Mouse (Mus musculus) kidney, adult 2 months (tissue): Measurements from ENCODE around the gene Vezt. TPM values are rescaled to one million over a fixed set of nuclear protein-coding genes. Genes with fewer than 3 reads are reported as not detected.

Experiments used
- DNase-seq: peaks from one replicate; pipeline ENCODE4 v3.0.0; 2021
- H3K27ac ChIP-seq: fragments of 200-500 bp; 2 replicates; pipeline ENCODE4 v1.5.1; 2012; ENCODE audit warnings: low read depth, low read length, control low read depth, inconsistent platforms; ENCODE audit not compliant: insufficient read depth
- H3K27me3 ChIP-seq: fragments of 200-500 bp; replicated peaks from 2 replicates; pipeline ENCODE4 v1.6.1; 2012; ENCODE audit warnings: mild to moderate bottlenecking, moderate library complexity, low read length, inconsistent platforms; ENCODE audit not compliant: control insufficient read depth, insufficient read depth
- H3K36me3 ChIP-seq: fragments of 200-500 bp; 2 replicates; pipeline ENCODE4 v1.6.1; 2012; ENCODE audit warnings: mild to moderate bottlenecking, moderate library complexity, low read length, inconsistent platforms; ENCODE audit not compliant: control insufficient read depth, insufficient read depth
- H3K4me1 ChIP-seq: fragments of 200-500 bp; 2 replicates; pipeline ENCODE4 v1.6.1; 2011; ENCODE audit warnings: low read length; ENCODE audit not compliant: control insufficient read depth, insufficient read depth
- H3K4me3 ChIP-seq: fragments of 200-500 bp; 2 replicates; pipeline ENCODE4 v1.5.1; 2011; ENCODE audit warnings: mild to moderate bottlenecking, low read depth, low read length, control low read depth; ENCODE audit not compliant: insufficient read depth
- CTCF ChIP-seq: fragments of 200-500 bp; conservative IDR thresholded peaks from 2 replicates; pipeline ENCODE4 v1.5.1; 2011; ENCODE audit warnings: low read depth, mild to moderate bottlenecking, control low read depth, low read length, moderate library complexity, mixed read lengths; ENCODE audit not compliant: insufficient read depth, insufficient read length
- POLR2A ChIP-seq: fragments of 200-500 bp; IDR thresholded peaks from one replicate; pipeline ENCODE4 v1.6.1; 2011; ENCODE audit warnings: low read depth, low read length, control low read depth
- WGBS: fragments of 180-500 bp; shearing (Covaris S2); methylation state at CpG from one replicate; pipeline ENCODE4 v1.1.7; 2018; 5-methylcytosine and 5-hydroxymethylcytosine counted together
- polyA plus RNA-seq: library from polyadenylated mRNA; depleted of rRNA; stranded (reverse); fragments of >200 nt; gene quantifications from 2 replicates; pipeline ENCODE4 v1.2.3, GENCODE M21; 2012

The Vezt gene
- polyA plus RNA-seq, 1 experiment, result 12.2 TPM

- Histone ChIP-seq H3K27ac (no peak overlapping the region), H3K36me3 (no peaks in the 10 kb centered on the region), H3K4me3 (no peak overlapping the region), H3K27me3 (no peaks in the 10 kb centered on the region), H3K4me1 (no peaks in the 10 kb centered on the region; the same call in 1 of the 2 replicates)
- no peak for DNase-seq
- WGBS, result 76% methylated on average over 7 of the region's 7 CpGs
- TF ChIP-seq CTCF (no peak), POLR2A (no peak)
Observed at GRCm38 (mm10) chr10:94071641-94072040, 36.0 kb upstream of the Vezt start.

- H3K4me1 ChIP-seq, result no peaks in the 10 kb centered on the region; the same call in 1 of the 2 replicates
- 55% methylated on average over 5 of the region's 5 CpGs for WGBS
- peak; percentile 37 for DNase-seq
- TF ChIP-seq CTCF, result no peak
- TF ChIP-seq POLR2A, result no peak
- H3K4me3 ChIP-seq, result no peak overlapping the region
- H3K36me3 ChIP-seq, result no peaks in the 10 kb centered on the region
- no peaks in the 10 kb centered on the region for H3K27me3 ChIP-seq
- no peak overlapping the region for H3K27ac ChIP-seq
Observed at GRCm38 (mm10) chr10:94068701-94069100, 33.1 kb upstream of the Vezt start.

GRCm38 (mm10) chr10:94066896-94067295 is 31.3 kb upstream of the Vezt start:
- H3K27ac ChIP-seq, result no peak overlapping the region

GRCm38 (mm10) chr10:94062357-94062756 is 26.7 kb upstream of the Vezt start:
- 75% methylated on average over 5 of the region's 5 CpGs for WGBS
- Histone ChIP-seq H3K4me1 (no peaks in the 10 kb centered on the region; the same call in 1 of the 2 replicates), H3K36me3 (no peaks in the 10 kb centered on the region), H3K4me3 (no peak overlapping the region), H3K27me3 (no peaks in the 10 kb centered on the region), H3K27ac (no peak overlapping the region)
- TF ChIP-seq POLR2A, result no peak
- no peak for TF ChIP-seq CTCF
- no peak for DNase-seq

More at GRCm38 (mm10) chr10:94066896-94067295, 31.3 kb upstream of the Vezt start:
- no peak for DNase-seq
- Histone ChIP-seq H3K36me3 (no peaks in the 10 kb centered on the region), H3K4me3 (no peak overlapping the region), H3K27me3 (no peaks in the 10 kb centered on the region), H3K4me1 (no peaks in the 10 kb centered on the region; the same call in 1 of the 2 replicates)
- WGBS, result 72% methylated on average over 3 of the region's 3 CpGs
- TF ChIP-seq POLR2A, result no peak
- TF ChIP-seq CTCF, result no peak

- no peak for TF ChIP-seq POLR2A
- TF ChIP-seq CTCF, result no peak
- no peaks in the 10 kb centered on the region for H3K27me3 ChIP-seq
- H3K4me1 ChIP-seq, result no peaks in the 10 kb centered on the region
- no peaks in the 10 kb centered on the region for H3K36me3 ChIP-seq
- DNase-seq, result no peak
- WGBS, result 50% methylated on average over 8 of the region's 8 CpGs
- H3K4me3 ChIP-seq, result no peak overlapping the region
- no peak overlapping the region for H3K27ac ChIP-seq
Observed at GRCm38 (mm10) chr10:94060190-94060589, 24.6 kb upstream of the Vezt start.

- Histone ChIP-seq H3K4me3 (no peak overlapping the region), H3K27ac (no peak overlapping the region), H3K4me1 (no peaks in the 10 kb centered on the region), H3K36me3 (no peaks in the 10 kb centered on the region), H3K27me3 (no peaks in the 10 kb centered on the region)
- WGBS, result 87% methylated on average over 8 of the region's 8 CpGs
- no peak for DNase-seq
- TF ChIP-seq POLR2A, result no peak
- no peak for TF ChIP-seq CTCF
Observed at GRCm38 (mm10) chr10:94059618-94060055, 24.0 kb upstream of the Vezt start.

GRCm38 (mm10) chr10:94056487-94056886 is 20.9 kb upstream of the Vezt start:
- no peak for DNase-seq
- 79% methylated on average over 6 of the region's 6 CpGs for WGBS
- H3K4me3 ChIP-seq, result no peak overlapping the region
- H3K27ac ChIP-seq, result no peak overlapping the region
- no peak for TF ChIP-seq POLR2A
- TF ChIP-seq CTCF, result no peak
- no peaks in the 10 kb centered on the region for H3K27me3 ChIP-seq
- H3K36me3 ChIP-seq, result no peaks in the 10 kb centered on the region
- H3K4me1 ChIP-seq, result no peaks in the 10 kb centered on the region
